Mouse (Mus musculus) hindbrain, embryonic 15.5 days (tissue): ENCODE data around the gene Plekhh3. TPM values are rescaled to one million over a fixed set of nuclear protein-coding genes. Genes with fewer than 3 reads are reported as not detected.

Source experiments
- ATAC-seq: fragments of 200-750 bp; cut with Nextera tagmentation; 2 replicates; pipeline ENCODE4 v1.8.0; 2017; ENCODE audit warnings: low read depth, moderate number of reproducible peaks, moderate TSS enrichment; ENCODE audit not compliant: low FRiP score
- H3K27ac ChIP-seq: fragments of 300-500 bp; sonication (generic); replicated peaks from 2 replicates; pipeline ENCODE4 v1.5.1; 2015; ENCODE audit warnings: mild to moderate bottlenecking, inconsistent platforms
- H3K27me3 ChIP-seq: fragments of 300-500 bp; sonication (generic); 2 replicates; pipeline ENCODE4 v1.6.1; 2015; ENCODE audit warnings: control low read depth, inconsistent platforms
- H3K36me3 ChIP-seq: fragments of 300-500 bp; sonication (generic); 2 replicates; pipeline ENCODE4 v1.6.1; 2015; ENCODE audit warnings: control low read depth, inconsistent platforms
- H3K4me1 ChIP-seq: fragments of 300-500 bp; sonication (generic); replicated peaks from 2 replicates; pipeline ENCODE4 v1.6.1; 2015; ENCODE audit warnings: control low read depth, inconsistent platforms
- H3K4me2 ChIP-seq: fragments of 300-500 bp; sonication (generic); 2 replicates; pipeline ENCODE4 v1.6.1; 2015; ENCODE audit warnings: moderate library complexity, mild to moderate bottlenecking, inconsistent platforms
- H3K4me3 ChIP-seq: fragments of 300-500 bp; sonication (generic); 2 replicates; pipeline ENCODE4 v1.5.1; 2015; ENCODE audit warnings: mild to moderate bottlenecking, inconsistent platforms
- H3K9ac ChIP-seq: fragments of 300-500 bp; sonication (generic); 2 replicates; pipeline ENCODE4 v1.6.1; 2015; ENCODE audit warnings: inconsistent platforms
- H3K9me3 ChIP-seq: fragments of 300-500 bp; sonication (generic); 2 replicates; pipeline ENCODE4 v1.6.1; 2016; ENCODE audit warnings: control low read depth, inconsistent platforms
- WGBS: fragments of 180-500 bp; shearing (Covaris S2); methylation state at CpG from one replicate; pipeline ENCODE4 v1.1.7; 2015; 5-methylcytosine and 5-hydroxymethylcytosine counted together
- polyA plus RNA-seq: library from polyadenylated mRNA; unstranded; fragments of >200 nt; fragmentation: Nextera tagmentation; extraction: Ambion mirVana; gene quantifications from 2 replicates; pipeline ENCODE4 v1.2.1, GENCODE M21; 2015

Plekhh3 gene
- polyA plus RNA-seq, 1 experiment from 2014 or later, result 11.8 TPM

GRCm38 (mm10) chr11:101193076-101193475 is 21.9 kb upstream of the Plekhh3 start:
- Histone ChIP-seq H3K4me3 (no peak overlapping the region), H3K36me3 (peaks cover 39% of the 10 kb centered on the region), H3K9me3 (no peaks in the 10 kb centered on the region), H3K27me3 (no peaks in the 10 kb centered on the region), H3K4me2 (no peak overlapping the region), H3K4me1 (peaks cover 22% of the 10 kb centered on the region), H3K9ac (no peak overlapping the region), H3K27ac (no peak overlapping the region)
- WGBS, result 80% methylated on average over 7 of the region's 7 CpGs
- no peak for ATAC-seq

- Histone ChIP-seq H3K27me3 (no peaks in the 10 kb centered on the region), H3K36me3 (peaks cover 35% of the 10 kb centered on the region), H3K9ac (no peak overlapping the region), H3K4me3 (no peak overlapping the region), H3K4me2 (no peak overlapping the region), H3K9me3 (no peaks in the 10 kb centered on the region), H3K4me1 (peaks cover 22% of the 10 kb centered on the region), H3K27ac (no peak overlapping the region)
- no peak for ATAC-seq
- WGBS, result 76% methylated on average over 6 of the region's 6 CpGs
These were observed 21.5 kb upstream of the Plekhh3 start for GRCm38 (mm10) chr11:101192646-101193045.

- Histone ChIP-seq H3K9ac (no peak overlapping the region), H3K27ac (no peak overlapping the region), H3K9me3 (no peaks in the 10 kb centered on the region), H3K4me1 (peaks cover 22% of the 10 kb centered on the region), H3K4me3 (no peak overlapping the region), H3K4me2 (no peak overlapping the region), H3K27me3 (no peaks in the 10 kb centered on the region), H3K36me3 (peaks cover 29% of the 10 kb centered on the region)
- 86% methylated on average over 4 of the region's 4 CpGs for WGBS
- no peak for ATAC-seq
These were observed 20.8 kb upstream of the Plekhh3 start for GRCm38 (mm10) chr11:101191919-101192470.

GRCm38 (mm10) chr11:101190913-101191907 is 20.1 kb upstream of the Plekhh3 start:
- H3K4me3 ChIP-seq, result no peak overlapping the region
- peak overlapping the region; percentile 75 for H3K27ac ChIP-seq
- 47% methylated on average over 17 of the region's 17 CpGs for WGBS
- H3K9ac ChIP-seq, result no peak overlapping the region
- H3K9me3 ChIP-seq, result no peaks in the 10 kb centered on the region
- H3K4me2 ChIP-seq, result no peak overlapping the region
- no peaks in the 10 kb centered on the region for H3K27me3 ChIP-seq
- peaks cover 22% of the 10 kb centered on the region for H3K4me1 ChIP-seq
- H3K36me3 ChIP-seq, result peaks cover 27% of the 10 kb centered on the region
- ATAC-seq, result no peak

GRCm38 (mm10) chr11:101190181-101190912 is 19.2 kb upstream of the Plekhh3 start:
- Histone ChIP-seq H3K4me2 (no peak overlapping the region), H3K27me3 (no peaks in the 10 kb centered on the region), H3K27ac (peak overlapping the region; percentile 75), H3K4me1 (peaks cover 22% of the 10 kb centered on the region), H3K36me3 (peaks cover 20% of the 10 kb centered on the region), H3K4me3 (no peak overlapping the region), H3K9me3 (no peaks in the 10 kb centered on the region), H3K9ac (no peak overlapping the region)
- 27% methylated on average over 8 of the region's 8 CpGs for WGBS
- no peak for ATAC-seq

- Histone ChIP-seq H3K4me3 (no peak overlapping the region), H3K9ac (no peak overlapping the region), H3K27me3 (no peaks in the 10 kb centered on the region), H3K4me2 (no peak overlapping the region), H3K27ac (peak overlapping the region; percentile 75), H3K9me3 (no peaks in the 10 kb centered on the region), H3K4me1 (peaks cover 22% of the 10 kb centered on the region), H3K36me3 (peaks cover 13% of the 10 kb centered on the region)
- 2% methylated on average over 6 of the region's 6 CpGs for WGBS
- ATAC-seq, result peak; percentile 82
These were observed 18.5 kb upstream of the Plekhh3 start for GRCm38 (mm10) chr11:101189495-101190180.

GRCm38 (mm10) chr11:101188166-101188805 is 17.1 kb upstream of the Plekhh3 start:
- WGBS, result 79% methylated on average over 11 of the region's 11 CpGs
- Histone ChIP-seq H3K4me3 (no peak overlapping the region), H3K27ac (peak overlapping the region; percentile 75; the same call in 1 of the 2 replicates), H3K36me3 (peaks cover 5% of the 10 kb centered on the region; the same call in 1 of the 2 replicates), H3K27me3 (no peaks in the 10 kb centered on the region), H3K4me2 (no peak overlapping the region), H3K9me3 (no peaks in the 10 kb centered on the region), H3K9ac (no peak overlapping the region), H3K4me1 (peaks cover 22% of the 10 kb centered on the region)
- no peak for ATAC-seq

GRCm38 (mm10) chr11:101187541-101187940 is 16.4 kb upstream of the Plekhh3 start:
- Histone ChIP-seq H3K27me3 (no peaks in the 10 kb centered on the region), H3K4me3 (no peak overlapping the region), H3K27ac (no peak overlapping the region), H3K4me2 (no peak overlapping the region), H3K9me3 (no peaks in the 10 kb centered on the region), H3K36me3 (peaks cover 5% of the 10 kb centered on the region; the same call in 1 of the 2 replicates), H3K9ac (no peak overlapping the region), H3K4me1 (peaks cover 22% of the 10 kb centered on the region)
- WGBS, result 92% methylated on average over 5 of the region's 5 CpGs
- no peak for ATAC-seq

- Histone ChIP-seq H3K36me3 (peaks cover 5% of the 10 kb centered on the region; the same call in 1 of the 2 replicates), H3K4me3 (no peak overlapping the region), H3K4me2 (no peak overlapping the region), H3K4me1 (peaks cover 22% of the 10 kb centered on the region), H3K9me3 (no peaks in the 10 kb centered on the region), H3K9ac (no peak overlapping the region), H3K27me3 (no peaks in the 10 kb centered on the region; the same call in 1 of the 2 replicates), H3K27ac (no peak overlapping the region)
- ATAC-seq, result no peak
- 82% methylated on average over 27 of the region's 27 CpGs for WGBS
These were observed 15.5 kb upstream of the Plekhh3 start for GRCm38 (mm10) chr11:101186526-101187247.

GRCm38 (mm10) chr11:101185441-101185840 is 14.3 kb upstream of the Plekhh3 start:
- H3K36me3 ChIP-seq, result peaks cover 5% of the 10 kb centered on the region; the same call in 1 of the 2 replicates
- no peaks in the 10 kb centered on the region; the same call in 1 of the 2 replicates for H3K27me3 ChIP-seq
- no peak overlapping the region for H3K27ac ChIP-seq
- WGBS, result 92% methylated on average over 4 of the region's 4 CpGs
- peaks cover 15% of the 10 kb centered on the region for H3K4me1 ChIP-seq
- H3K4me3 ChIP-seq, result no peak overlapping the region
- H3K9me3 ChIP-seq, result no peaks in the 10 kb centered on the region
- no peak overlapping the region for H3K9ac ChIP-seq
- no peak for ATAC-seq
- H3K4me2 ChIP-seq, result no peak overlapping the region
